Mouse (Mus musculus): ENCODE results near the gene Triap1.
"Not testable (repeated sequence)": the region's sequence is repeated elsewhere in the genome, so short reads cannot be mapped to it uniquely, and the experiment has no call there.

The Triap1 gene

GRCm38 (mm10) chr5:115333626-115334025, 7.4 kb upstream of the Triap1 start:
- no peak for DNase-seq (ENCODE audit: low spot score)

GRCm38 (mm10) chr5:115340007-115340406, 1.0 kb upstream of the Triap1 start:
- no peak for DNase-seq (ENCODE audit: low spot score)

DNA sequence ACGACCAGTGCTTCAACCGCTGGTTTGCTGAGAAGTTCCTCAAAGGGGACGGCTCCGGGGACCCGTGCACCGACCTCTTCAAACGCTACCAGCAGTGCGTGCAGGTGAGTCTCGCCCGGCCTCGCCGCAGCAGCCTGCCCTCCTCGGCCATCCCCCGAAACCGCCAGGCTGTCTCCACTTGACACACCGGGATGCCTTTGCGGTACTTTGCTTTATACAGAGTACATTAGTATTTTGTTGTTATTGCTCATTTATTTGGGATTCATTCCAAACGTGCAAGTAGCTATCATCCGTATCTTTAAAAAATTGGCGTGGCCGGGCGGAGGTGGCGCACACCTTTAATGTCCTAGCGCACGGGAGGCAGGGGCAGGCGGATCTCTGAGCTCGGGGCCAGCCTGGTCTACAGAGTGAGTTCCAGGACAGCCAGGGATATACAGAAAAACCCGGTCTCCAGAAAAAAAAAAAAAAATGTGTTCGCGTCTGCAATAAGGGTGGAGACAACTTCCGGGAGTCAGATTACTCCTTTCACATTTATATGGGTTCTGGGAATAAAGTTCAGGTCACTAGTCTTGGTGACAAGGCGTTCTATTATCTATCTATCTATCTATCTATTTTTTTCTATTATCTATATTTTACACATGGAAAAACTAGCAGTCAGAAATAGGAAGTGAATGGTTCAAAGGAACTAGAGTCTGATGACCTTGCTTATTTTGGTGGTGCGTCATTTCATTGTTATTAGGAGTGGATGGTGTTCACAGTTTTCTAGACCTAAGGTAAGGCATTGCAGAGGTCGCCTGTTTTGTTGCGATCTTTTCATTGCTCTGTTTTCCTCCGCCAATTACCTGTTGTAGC, 515 bp downstream of the Triap1 start:
- no peak for DNase-seq (ENCODE audit: low spot score)

DNA sequence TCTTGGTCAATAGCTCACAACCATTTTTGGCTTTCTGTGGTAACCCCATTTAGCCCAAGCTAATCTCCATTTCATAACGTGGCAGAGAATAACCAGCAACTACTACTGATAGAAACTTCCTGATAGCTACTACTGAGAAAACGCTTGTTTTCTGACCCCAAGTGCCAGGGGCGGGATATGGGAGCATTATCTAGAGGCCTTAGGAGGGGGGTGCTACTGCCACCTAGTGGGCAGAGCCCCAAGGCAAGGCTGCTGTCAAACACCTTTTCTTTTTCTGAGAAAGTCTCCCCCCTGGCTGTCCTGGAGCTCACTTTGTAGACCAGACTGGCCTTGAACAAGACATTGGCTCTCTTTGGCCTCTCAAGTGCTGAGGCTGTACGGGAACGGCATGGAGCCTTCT, 6.5 kb downstream of the Triap1 start:
- DNase-seq (ENCODE audit: low spot score) = peak; percentile 80

GRCm38 (mm10) chr5:115348546-115349224, 7.7 kb downstream of the Triap1 start, which contains the start of gene Cox6a1:
Cox6a1 (minus strand) TSS chr5:115348981.
- peak; percentile 99 for DNase-seq (ENCODE audit: low spot score)

DNA sequence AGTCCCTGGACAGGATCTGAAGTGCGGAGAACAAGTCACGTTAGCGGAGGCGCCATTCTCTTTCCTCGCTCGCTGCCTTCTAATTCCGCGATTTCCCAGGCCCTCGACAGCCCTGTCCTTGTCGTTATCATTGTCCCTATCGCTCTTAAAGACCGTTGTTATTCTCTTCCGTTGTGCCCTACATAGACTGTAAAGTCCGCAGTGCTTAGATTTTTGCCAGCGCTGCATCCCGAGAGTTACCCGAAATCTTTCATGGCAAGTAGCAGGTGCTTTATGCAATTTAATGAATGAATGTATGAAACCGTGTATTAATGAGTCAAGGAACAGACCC, 8.2 kb downstream of the Triap1 start:
- no peak for DNase-seq (ENCODE audit: low spot score)

DNA sequence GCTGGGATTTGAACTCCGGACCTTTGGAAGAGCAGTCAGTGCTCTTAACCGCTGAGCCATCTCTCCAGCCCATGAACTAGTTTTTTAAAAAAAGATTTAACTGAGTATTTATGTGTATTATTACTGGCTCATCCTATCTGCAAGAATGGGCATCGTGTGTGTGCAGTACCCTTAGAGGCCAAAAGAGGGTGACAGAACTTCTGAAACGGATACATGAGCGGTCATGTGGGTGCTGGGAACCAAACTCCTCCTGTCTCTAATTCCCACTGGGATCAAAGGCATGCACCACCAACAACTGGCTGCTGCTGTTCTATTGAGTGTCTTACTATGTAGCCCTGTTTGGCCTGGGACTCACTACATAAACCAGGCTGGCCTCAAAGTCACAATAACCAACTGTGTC, 10.3 kb downstream of the Triap1 start:
- no peak for DNase-seq (ENCODE audit: low spot score)

- no peak for DNase-seq (ENCODE audit: low spot score)
Observed at GRCm38 (mm10) chr5:115355070-115355469, 14.0 kb downstream of the Triap1 start.

DNA sequence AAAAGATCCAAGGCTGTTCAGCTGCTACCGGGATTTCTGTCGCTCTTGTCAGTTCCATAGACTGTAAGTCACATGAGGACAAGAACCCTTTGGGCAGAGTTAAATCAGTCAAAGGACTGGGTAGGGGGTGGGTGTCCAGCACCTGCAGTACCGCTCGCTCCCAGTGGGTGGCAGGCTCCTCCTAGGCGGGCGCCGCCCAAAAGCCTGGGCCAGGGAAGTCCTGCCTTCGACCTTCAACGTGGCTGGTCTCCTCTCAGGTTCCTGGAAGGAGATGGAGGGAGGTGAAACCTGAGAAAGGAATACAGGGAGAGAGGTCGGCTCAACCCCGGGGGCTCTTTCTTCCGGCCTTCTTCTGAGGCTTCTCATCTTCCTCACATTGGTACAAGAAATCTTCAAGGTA, 17.8 kb downstream of the Triap1 start:
- DNase-seq (ENCODE audit: low spot score) = peak; percentile 67

- DNase-seq (ENCODE audit: low spot score) = no peak
Observed at GRCm38 (mm10) chr5:115359438-115359837, 18.4 kb downstream of the Triap1 start.

DNA sequence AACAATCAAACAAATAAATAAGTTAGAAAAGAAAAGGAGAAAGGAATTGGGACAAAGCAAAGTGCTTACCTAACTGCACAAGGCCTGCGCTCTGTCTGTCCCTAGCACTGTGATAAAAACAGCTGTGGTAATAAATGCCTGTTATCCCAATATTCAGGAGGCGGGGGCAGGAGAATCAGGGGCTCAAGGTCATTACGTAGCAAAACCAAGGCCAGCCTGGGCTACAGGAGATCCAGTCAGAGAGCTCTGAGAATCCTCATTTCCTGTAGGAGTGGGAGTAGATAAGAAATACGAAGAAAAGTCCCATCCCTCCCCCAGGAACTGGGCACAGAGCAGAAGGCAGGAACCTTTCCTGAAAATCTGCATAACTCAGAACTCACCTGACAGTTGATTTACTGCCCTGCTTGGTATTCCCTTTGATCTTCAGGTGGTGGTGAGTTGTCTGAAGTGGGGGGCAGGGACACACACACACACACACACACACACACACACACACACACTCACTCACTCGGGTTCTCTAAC, 18.9 kb downstream of the Triap1 start:
- DNase-seq (ENCODE audit: low spot score) = no peak

DNA sequence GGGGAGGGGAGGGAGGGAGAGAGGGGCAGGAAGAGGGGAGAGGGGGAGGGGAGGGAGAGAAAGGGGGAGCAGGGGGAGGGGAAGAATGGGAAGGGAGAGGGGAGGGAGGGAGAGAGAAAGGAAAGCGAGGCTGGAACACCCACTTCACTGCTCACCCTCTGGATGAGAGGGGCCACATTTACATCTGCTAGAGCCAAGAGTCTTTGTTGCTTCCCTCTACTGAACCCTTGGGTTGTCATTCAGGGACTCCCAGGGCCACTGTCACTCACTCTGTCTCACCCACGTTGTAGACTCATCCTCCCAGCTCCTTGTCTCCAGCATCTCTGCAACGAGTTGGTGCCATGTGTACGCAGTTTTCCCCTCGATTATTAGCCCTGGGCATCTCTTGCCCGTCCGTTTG, 21.2 kb downstream of the Triap1 start:
- no peak for DNase-seq (ENCODE audit: low spot score)

GRCm38 (mm10) chr5:115362819-115363714, 22.0 kb downstream of the Triap1 start:
- DNase-seq (ENCODE audit: low spot score) = no peak

- no peak for DNase-seq (ENCODE audit: low spot score)
Observed at GRCm38 (mm10) chr5:115364782-115365181, 23.8 kb downstream of the Triap1 start.

- DNase-seq (ENCODE audit: low spot score) = no peak
Observed at GRCm38 (mm10) chr5:115371736-115372135, 30.7 kb downstream of the Triap1 start.

- DNase-seq (ENCODE audit: low spot score) = no peak
Observed at GRCm38 (mm10) chr5:115373441-115374203, 32.6 kb downstream of the Triap1 start.

DNA sequence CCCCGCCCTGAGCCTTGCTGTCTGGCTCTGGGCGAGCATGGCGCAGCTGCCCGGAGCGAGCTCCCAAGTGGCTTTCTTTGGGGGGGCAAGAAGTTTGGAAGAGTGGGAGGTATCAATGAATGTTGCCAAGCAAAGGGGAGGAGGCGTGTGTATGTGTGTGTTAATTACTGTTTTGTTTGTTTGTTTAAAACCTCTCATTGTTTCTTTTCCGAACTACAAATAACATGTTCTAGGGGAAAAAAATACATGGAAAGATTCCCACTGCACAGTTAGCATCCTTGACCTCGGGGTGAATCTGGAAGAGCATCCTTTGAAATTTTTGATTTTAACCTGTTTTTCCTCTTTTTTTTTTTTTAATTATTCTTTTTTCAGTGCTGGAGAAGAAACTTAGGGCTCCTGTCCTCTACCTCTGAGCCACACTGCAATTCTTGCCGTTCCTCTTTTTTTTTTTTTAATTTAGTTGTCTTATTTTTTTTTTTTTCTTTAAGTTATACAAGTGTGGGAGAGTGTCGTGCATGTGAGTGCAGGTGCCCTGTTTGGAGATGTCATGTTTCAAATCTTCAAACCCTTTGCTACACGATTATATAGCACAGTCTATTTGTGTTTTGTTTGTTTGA, 33.3 kb downstream of the Triap1 start:
- DNase-seq (ENCODE audit: low spot score) = no peak

- DNase-seq (ENCODE audit: low spot score) = no peak
Observed at GRCm38 (mm10) chr5:115375436-115375835, 34.4 kb downstream of the Triap1 start.

- DNase-seq (ENCODE audit: low spot score) = not testable (repeated sequence)
Observed at GRCm38 (mm10) chr5:115378882-115379281, 37.9 kb downstream of the Triap1 start.

GRCm38 (mm10) chr5:115391935-115392334, 50.9 kb downstream of the Triap1 start:
- no peak for DNase-seq (ENCODE audit: low spot score)

DNA sequence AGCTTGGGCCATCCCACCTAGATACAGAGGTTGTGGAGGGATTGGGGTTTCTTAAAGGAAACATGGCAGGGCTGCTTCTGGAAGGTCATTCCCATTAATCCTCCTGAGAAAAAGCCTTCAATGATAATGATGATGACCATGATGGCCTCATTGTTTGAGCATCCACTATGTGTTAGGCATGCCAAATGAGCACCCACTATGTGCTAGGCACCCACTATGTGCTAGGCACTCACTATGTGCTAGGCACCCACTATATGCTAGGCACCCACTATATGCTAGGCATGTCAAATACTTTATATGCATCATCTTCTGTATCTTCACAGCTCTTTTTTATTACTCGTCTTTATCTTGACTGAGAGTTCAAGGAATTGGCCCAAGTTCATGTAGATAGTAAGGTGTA, 51.9 kb downstream of the Triap1 start:
- DNase-seq (ENCODE audit: low spot score) = no peak

Measured in T-cell, adult 2 months (primary cell).